Mouse (Mus musculus) liver, embryonic 11.5 days (tissue): ENCODE measurements around the gene Duxf3. TPM values are rescaled to one million over a fixed set of nuclear protein-coding genes. Genes with fewer than 3 reads are reported as not detected.

Experiments used
- polyA plus RNA-seq: library from polyadenylated mRNA; unstranded; fragments of >200 nt; fragmentation: Nextera tagmentation; extraction: Ambion mirVana; gene quantifications from 2 replicates; pipeline ENCODE4 v1.2.1, GENCODE M21; 2014

Gene Duxf3
- polyA plus RNA-seq, 1 experiment from 2014 or later = not detected

Other genes starting within 250 kb of the Duxf3 start
- not detected in 2 replicates for gene AW822073, start 7.7 kb downstream of the Duxf3 start, polyA plus RNA-seq
- gene Gm4981, start 4.0 kb upstream of the Duxf3 start, polyA plus RNA-seq = not detected in 2 replicates
- gene Gcc2, start 22.8 kb upstream of the Duxf3 start, polyA plus RNA-seq = 37.1 and 37.6 TPM in 2 replicates
- 110 and 131 TPM in 2 replicates for gene Lims1, start 90.8 kb upstream of the Duxf3 start, polyA plus RNA-seq
- 38.1 and 38.5 TPM in 2 replicates for gene Ranbp2, start 214.2 kb upstream of the Duxf3 start, polyA plus RNA-seq